Mouse (Mus musculus) bone marrow, adult 2 months (tissue): ENCODE measurements at regions not wholly inside any gene's neighbourhood (a gene's known extent, or its start where the extent isn't known, plus 50 kb on each side); places are given as distances from the start of the nearest gene placed in this dataset.

Source experiments
- CTCF ChIP-seq: fragments of 200-500 bp; IDR thresholded peaks from 2 replicates; pipeline ENCODE4 v1.5.1; 2011; ENCODE audit warnings: low read length, control low read depth; ENCODE audit not compliant: control insufficient read depth, insufficient read depth
- POLR2A ChIP-seq: fragments of 200-500 bp; IDR thresholded peaks from 2 replicates; pipeline ENCODE4 v1.6.1; 2011; ENCODE audit warnings: low read depth, mild to moderate bottlenecking, control low read depth, low read length, borderline replicate concordance; ENCODE audit not compliant: control insufficient read depth

GRCm38 (mm10) chr5:149961178-149961577 is 57.3 kb upstream of the Rxfp2 start:
- TF ChIP-seq CTCF, result no peak
- no peak for TF ChIP-seq POLR2A
